Mouse (Mus musculus) megakaryocyte, embryonic 14.5 days (primary cell): ENCODE data around the gene Sqor. TPM values are rescaled to one million over a fixed set of nuclear protein-coding genes. Genes with fewer than 3 reads are reported as not detected.

ENCODE experiments used
- H3K27me3 ChIP-seq: replicated peaks from 2 replicates; pipeline ENCODE3; 2012; ENCODE audit warnings: inconsistent platforms
- H3K36me3 ChIP-seq: replicated peaks from 2 replicates; pipeline ENCODE3; 2012; ENCODE audit warnings: low read length, inconsistent platforms, mixed read lengths
- H3K4me1 ChIP-seq: 2 replicates; pipeline ENCODE4 v1.6.1; 2012; ENCODE audit warnings: inconsistent platforms
- H3K4me3 ChIP-seq: replicated peaks from 2 replicates; pipeline ENCODE3; 2012; ENCODE audit warnings: moderate library complexity, mild to moderate bottlenecking, inconsistent platforms
- H3K9me3 ChIP-seq: 2 replicates; pipeline ENCODE4 v1.6.1; 2012; ENCODE audit warnings: inconsistent platforms
- FLI1 ChIP-seq: IDR thresholded peaks from 2 replicates; pipeline ENCODE4 v1.6.1; 2012; ENCODE audit warnings: low read length, inconsistent platforms, mixed read lengths
- GATA1 ChIP-seq: IDR thresholded peaks from 3 replicates; pipeline ENCODE4 v1.6.1; 2012; ENCODE audit warnings: mixed read lengths, low read length, inconsistent platforms, borderline replicate concordance
- polyA plus RNA-seq: library from polyadenylated mRNA; stranded (reverse); fragments of >175 nt; gene quantifications from 2 replicates; pipeline ENCODE4 v1.2.3, GENCODE M21; 2012; ENCODE audit warnings: low replicate concordance; ENCODE audit not compliant: insufficient read depth

Gene Sqor
- polyA plus RNA-seq, 1 experiment, result 5.7 TPM

DNA sequence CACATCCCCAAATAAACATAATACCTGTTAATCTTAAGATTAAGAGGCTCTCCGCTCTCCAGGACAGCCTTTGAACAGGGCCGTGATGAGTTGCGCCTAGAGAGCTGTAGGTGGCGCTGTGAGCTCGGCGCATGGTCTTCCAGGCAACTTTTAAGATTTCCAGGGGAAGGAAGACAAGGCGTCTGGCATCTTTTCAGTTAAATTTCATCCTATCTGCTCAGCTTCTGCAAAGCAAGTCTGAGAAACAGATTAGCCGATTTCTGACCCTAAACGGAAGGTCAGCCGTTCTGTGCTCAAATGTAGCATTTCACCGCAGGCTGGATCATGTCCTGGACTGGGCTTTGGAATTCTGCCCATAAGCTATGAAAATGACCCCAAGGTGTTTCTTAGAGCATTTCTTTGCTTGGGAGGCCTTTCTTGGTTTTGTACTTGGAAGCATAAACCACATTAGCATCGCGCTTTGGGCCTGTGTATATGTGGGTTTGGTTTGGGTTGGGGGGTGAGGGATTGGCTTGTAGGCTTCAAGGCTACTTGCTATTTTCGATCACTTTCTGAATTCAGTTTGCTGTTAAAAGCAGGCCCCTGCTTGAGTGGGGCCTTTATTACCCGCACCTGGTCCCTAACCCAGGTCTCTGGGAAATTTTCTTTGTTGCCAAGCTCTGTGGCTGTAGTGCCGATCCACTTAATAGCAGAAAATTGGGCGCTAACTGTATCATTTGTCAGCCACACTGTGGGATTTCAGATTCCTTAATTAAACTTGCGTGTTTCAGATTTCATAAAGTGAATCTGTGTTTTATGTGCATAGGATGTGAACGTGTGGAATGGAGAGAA is 60.6 kb downstream of the Sqor start:
- H3K4me1 ChIP-seq, result no peaks in the 10 kb centered on the region
- no peaks in the 10 kb centered on the region for H3K9me3 ChIP-seq
- peaks cover 3% of the 10 kb centered on the region for H3K27me3 ChIP-seq
- no peaks in the 10 kb centered on the region for H3K36me3 ChIP-seq
- H3K4me3 ChIP-seq, result no peak overlapping the region
- no peak for TF ChIP-seq GATA1
- TF ChIP-seq FLI1, result no peak

DNA sequence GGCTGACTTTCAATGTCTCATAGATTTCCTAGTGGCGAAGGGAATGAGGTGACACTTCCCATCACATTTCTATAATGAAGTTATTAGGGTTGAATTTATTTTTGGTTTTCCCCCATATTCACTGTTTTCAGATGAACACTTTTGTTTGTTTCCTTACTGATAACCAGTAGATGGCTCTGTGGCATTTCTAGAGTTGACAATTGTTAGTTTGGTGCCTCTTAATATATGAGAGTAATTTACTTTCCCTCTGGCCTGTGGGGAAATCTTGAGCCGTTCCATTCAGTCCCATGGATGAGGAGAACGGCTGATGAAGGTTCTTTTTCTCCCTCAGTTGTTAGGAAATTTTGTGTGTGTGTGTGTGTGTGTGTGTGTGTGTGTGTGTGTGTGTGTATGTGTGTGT is 61.3 kb downstream of the Sqor start:
- H3K4me3 ChIP-seq, result no peak overlapping the region
- peaks cover 3% of the 10 kb centered on the region for H3K27me3 ChIP-seq
- H3K9me3 ChIP-seq, result no peaks in the 10 kb centered on the region
- H3K36me3 ChIP-seq, result no peaks in the 10 kb centered on the region
- H3K4me1 ChIP-seq, result no peaks in the 10 kb centered on the region
- TF ChIP-seq GATA1, result no peak
- TF ChIP-seq FLI1, result no peak

DNA sequence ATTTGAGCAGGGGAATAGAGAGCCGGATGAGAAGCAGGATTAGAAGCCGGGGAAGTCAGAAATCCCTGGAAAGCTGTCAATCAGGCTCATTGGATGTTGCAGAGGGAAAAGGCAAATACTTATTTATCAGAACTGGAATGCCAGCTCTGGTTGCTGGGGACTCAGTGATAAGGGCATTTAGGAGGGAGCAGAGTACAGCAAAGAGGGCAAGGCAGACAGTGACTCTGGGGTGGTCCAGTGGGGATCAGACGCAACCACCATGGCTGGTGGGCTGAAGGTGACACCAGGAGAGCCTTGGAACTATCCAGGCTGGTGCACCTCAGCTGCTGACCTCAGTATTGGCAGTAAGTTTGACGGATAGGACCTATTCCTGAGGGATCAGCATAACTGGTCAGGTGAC is 89.6 kb downstream of the Sqor start:
- H3K9me3 ChIP-seq, result peaks cover 5% of the 10 kb centered on the region; the same call in 1 of the 2 replicates
- H3K36me3 ChIP-seq, result no peaks in the 10 kb centered on the region
- TF ChIP-seq GATA1 (no peak), FLI1 (no peak)

DNA sequence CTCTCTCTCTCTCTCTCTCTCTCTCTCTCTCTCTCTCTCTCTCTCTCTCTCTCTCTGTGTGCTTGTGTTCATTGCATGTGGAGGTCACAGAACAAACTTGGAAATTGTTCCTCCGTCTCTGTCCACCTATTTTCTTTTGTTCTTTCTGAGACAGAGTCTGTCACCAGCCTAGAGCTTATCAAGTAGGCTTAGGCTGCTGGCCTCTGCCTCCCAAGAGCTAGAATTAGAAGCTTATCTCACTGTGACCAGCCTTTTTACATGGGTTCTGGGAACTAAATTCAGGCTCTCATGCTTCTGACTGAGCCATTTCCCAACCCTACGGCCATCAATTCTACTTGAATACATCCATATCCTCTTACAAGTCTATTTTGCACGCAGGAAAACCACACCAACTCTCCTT is 90.3 kb downstream of the Sqor start:
- H3K27me3 ChIP-seq, result no peaks in the 10 kb centered on the region
- H3K9me3 ChIP-seq, result peaks cover 5% of the 10 kb centered on the region; the same call in 1 of the 2 replicates
- no peak for TF ChIP-seq FLI1
- TF ChIP-seq GATA1, result no peak
- peaks cover 4% of the 10 kb centered on the region; the same call in 1 of the 2 replicates for H3K4me1 ChIP-seq
- H3K4me3 ChIP-seq, result no peak overlapping the region
- H3K36me3 ChIP-seq, result no peaks in the 10 kb centered on the region

More for the DNA sequence above, 89.6 kb downstream of the Sqor start:
- no peaks in the 10 kb centered on the region for H3K27me3 ChIP-seq
- peaks cover 4% of the 10 kb centered on the region; the same call in 1 of the 2 replicates for H3K4me1 ChIP-seq
- no peak overlapping the region for H3K4me3 ChIP-seq

Other genes with a start within 250 kb of the Sqor start
- gene Gatm, start 153.9 kb upstream of the Sqor start, polyA plus RNA-seq, result 1.6 and 5.0 TPM in 2 replicates
- not detected in 2 replicates for gene AA467197, start 128.3 kb upstream of the Sqor start, polyA plus RNA-seq
- gene Slc30a4, start 62.6 kb upstream of the Sqor start, polyA plus RNA-seq, result not detected in 2 replicates
- 0.81 and 3.9 TPM in 2 replicates for gene Bloc1s6, start 26.7 kb upstream of the Sqor start, polyA plus RNA-seq